Mouse (Mus musculus): ENCODE measurements around the gene Dennd2a. TPM values are rescaled to one million over a fixed set of nuclear protein-coding genes. Genes with fewer than 3 reads are reported as not detected.
"Not testable (repeated sequence)": the region's sequence is repeated elsewhere in the genome, so short reads cannot be mapped to it uniquely, and the experiment has no call there.

The Dennd2a gene
- polyA plus RNA-seq, 1 experiment from 2014 or later: 1.5 TPM

DNA sequence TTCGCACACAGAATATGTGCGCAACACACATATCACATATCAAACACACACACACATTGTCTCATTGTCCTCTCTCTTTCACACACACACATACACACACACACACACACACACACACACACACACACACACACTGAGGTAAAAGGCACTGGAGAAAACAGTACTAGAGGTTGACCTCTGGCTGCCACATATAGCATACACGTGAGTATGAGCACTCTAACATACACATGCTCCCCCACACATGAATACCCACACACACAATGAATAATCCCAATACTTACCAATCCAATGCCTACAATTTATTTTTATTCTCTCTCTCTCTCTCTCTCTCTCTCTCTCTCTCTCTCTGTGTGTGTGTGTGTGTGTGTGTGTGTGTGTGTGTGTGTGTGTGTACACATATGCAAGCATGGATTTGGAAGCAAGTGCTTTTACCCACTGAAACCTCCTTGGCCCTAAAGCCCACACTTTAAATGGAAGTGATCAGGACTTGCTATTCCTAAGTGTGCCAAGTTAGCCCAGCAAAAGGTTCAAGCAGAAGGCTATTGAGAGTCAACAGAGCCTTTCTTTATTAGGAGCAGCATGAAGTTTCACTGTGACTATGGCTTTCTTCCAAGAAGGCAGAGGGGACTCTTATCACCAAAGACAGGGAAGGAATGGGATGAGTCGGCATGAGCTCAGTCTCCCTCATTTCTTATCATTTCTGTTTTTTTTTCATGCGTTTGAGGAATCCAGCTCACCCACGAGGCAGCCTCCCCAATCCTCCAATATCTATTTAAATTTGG, 128.5 kb downstream of the Dennd2a start:
- Histone ChIP-seq H3K4me2 (peak overlapping the region; percentile 37), H3K4me1 (replicated peaks) (peaks cover 75% of the 10 kb centered on the region), H3K27me3 (no peaks in the 10 kb centered on the region), H3K9me3 (replicated peaks) (no peaks in the 10 kb centered on the region), H3K9ac (peak overlapping the region; percentile 42), H3K27ac (replicated peaks) (peak overlapping the region; percentile 93), H3K4me3 (replicated peaks) (0 out of 2 replicates have a peak overlapping the region, but pooled peaks have one; percentile 5), H3K36me3 (replicated peaks) (no peaks in the 10 kb centered on the region)
- WGBS (ENCODE audit: insufficient replicate concordance): 47% methylated on average over 6 of the region's 6 CpGs
- peak; percentile 78 for ATAC-seq (ENCODE audit: insufficient read depth)

DNA sequence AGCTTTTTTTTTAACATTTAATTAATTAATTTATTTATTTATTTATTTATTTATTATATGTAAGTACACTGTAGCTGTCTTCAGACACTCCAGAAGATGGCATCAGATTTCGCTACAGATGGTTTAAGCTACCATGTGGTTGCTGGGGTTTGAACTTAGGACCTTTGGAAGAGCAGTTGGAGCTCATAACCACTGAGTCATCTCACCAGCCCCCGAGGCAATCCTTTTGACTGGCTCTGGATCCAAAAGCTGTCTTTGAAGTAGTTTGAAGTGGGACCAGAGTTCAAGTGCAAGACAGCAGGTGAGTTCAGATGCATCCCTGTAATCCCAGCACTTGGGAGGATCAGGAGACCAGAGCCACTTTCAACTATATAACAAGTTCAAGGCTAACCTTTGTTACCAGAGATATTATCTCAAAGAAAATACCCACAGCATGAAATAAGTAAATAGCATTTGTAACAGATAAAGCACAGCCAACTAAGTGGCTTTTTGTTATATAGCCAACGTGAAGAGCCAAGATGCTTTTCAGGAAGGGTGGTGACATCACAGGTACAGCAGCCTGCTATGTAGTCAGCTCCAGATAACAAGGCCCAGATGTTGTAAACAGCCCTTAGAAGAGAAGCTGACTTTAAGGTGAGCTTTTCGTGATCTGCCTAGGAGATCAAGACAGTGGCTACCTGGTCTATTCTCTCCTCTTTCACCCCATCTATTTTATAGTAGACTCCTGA, 130.2 kb downstream of the Dennd2a start:
- H3K27ac ChIP-seq (replicated peaks): peak overlapping the region; percentile 93
- H3K4me2 ChIP-seq: peak overlapping the region; percentile 37
- no peaks in the 10 kb centered on the region for H3K27me3 ChIP-seq
- H3K4me1 ChIP-seq (replicated peaks): peaks cover 81% of the 10 kb centered on the region
- H3K9ac ChIP-seq: peak overlapping the region; percentile 48; the same call in 1 of the 2 replicates
- peak; percentile 46 for ATAC-seq (ENCODE audit: insufficient read depth)
- 55% methylated on average over 4 of the region's 4 CpGs for WGBS (ENCODE audit: insufficient replicate concordance)
- H3K9me3 ChIP-seq (replicated peaks): no peaks in the 10 kb centered on the region
- no peaks in the 10 kb centered on the region for H3K36me3 ChIP-seq (replicated peaks)
- 0 out of 2 replicates have a peak overlapping the region, but pooled peaks have one; percentile 9 for H3K4me3 ChIP-seq (replicated peaks)

DNA sequence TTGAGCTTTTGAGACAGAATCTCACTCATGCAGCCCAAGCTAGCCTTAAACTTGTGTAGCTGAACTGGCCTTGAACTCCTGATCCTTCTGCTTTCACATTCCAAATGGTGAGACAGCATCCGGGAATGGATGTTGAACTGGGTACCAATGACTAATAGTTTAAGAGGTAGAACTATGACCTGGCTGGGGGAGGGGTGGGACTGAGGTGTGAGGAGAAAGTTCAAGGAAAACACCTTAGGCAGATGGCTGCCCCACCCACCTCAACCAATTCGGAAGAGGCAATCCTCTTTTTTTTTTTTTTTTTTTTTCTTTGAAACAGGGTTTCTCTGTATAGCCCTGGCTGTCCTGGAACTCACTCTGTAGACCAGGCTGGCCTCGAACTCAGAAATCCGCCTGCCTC, 130.9 kb downstream of the Dennd2a start:
- Histone ChIP-seq H3K4me1 (replicated peaks) (peaks cover 87% of the 10 kb centered on the region), H3K27ac (replicated peaks) (peak overlapping the region; percentile 98), H3K36me3 (replicated peaks) (no peaks in the 10 kb centered on the region), H3K4me3 (replicated peaks) (no peak overlapping the region), H3K4me2 (no peak overlapping the region), H3K27me3 (peaks cover 6% of the 10 kb centered on the region), H3K9me3 (replicated peaks) (no peaks in the 10 kb centered on the region), H3K9ac (no peak overlapping the region)
- no peak for ATAC-seq (ENCODE audit: insufficient read depth)
- WGBS (ENCODE audit: insufficient replicate concordance): 67% methylated on average over 4 of the region's 4 CpGs

DNA sequence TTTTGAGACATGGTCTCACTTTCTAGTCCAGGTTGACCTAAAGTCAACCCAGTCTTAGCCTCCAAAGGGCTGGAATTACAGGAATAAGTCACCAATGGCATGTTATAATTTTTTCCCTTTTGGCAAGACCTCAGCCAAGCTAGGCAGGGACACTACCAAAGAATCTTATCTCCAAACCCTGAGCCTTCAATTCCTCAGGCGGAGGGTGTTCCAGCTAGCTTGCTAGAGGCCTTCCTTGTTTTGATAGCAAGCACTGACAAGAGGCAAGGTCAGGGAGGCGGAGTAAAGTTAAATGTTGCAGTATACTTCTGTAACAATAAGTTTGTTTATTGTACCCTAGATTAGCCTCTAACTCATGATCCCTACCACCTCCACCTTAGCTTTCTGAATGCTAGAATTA, 132.5 kb downstream of the Dennd2a start:
- peak overlapping the region; percentile 98 for H3K27ac ChIP-seq (replicated peaks)
- H3K4me1 ChIP-seq (replicated peaks): peaks cover 90% of the 10 kb centered on the region
- no peaks in the 10 kb centered on the region for H3K36me3 ChIP-seq (replicated peaks)
- H3K9ac ChIP-seq: no peak overlapping the region
- peak overlapping the region; percentile 27 for H3K4me2 ChIP-seq
- WGBS (ENCODE audit: insufficient replicate concordance): 26% methylated on average over 2 of the region's 2 CpGs
- no peaks in the 10 kb centered on the region for H3K9me3 ChIP-seq (replicated peaks)
- H3K27me3 ChIP-seq: peaks cover 13% of the 10 kb centered on the region
- no peak overlapping the region for H3K4me3 ChIP-seq (replicated peaks)
- ATAC-seq (ENCODE audit: insufficient read depth): 0 out of 2 replicates have a peak, but pooled peaks have one; percentile 15

DNA sequence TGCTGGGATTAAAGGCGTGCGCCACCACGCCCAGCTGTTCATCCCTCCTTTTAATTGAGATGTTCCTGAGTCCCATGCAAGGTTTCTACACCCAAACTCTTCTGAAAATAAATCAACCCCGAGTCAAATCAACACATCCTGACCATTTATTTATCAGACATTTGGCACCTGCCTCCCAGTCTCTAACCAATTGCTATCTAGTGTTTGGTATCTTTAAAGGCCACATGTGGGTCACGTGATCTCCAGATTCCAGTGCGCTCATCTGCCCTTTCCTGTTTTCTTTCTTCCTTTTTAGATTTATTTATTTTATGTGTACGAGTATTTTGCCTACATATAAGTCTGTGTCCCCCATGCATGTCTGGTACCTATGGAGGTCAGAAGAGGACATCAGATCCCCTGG, 134.0 kb downstream of the Dennd2a start:
- peak overlapping the region; percentile 0; the same call in 1 of the 2 replicates for H3K9ac ChIP-seq
- 45% methylated on average over 7 of the region's 7 CpGs for WGBS (ENCODE audit: insufficient replicate concordance)
- no peaks in the 10 kb centered on the region for H3K36me3 ChIP-seq (replicated peaks)
- peaks cover 82% of the 10 kb centered on the region for H3K4me1 ChIP-seq (replicated peaks)
- no peaks in the 10 kb centered on the region for H3K9me3 ChIP-seq (replicated peaks)
- ATAC-seq (ENCODE audit: insufficient read depth): peak; percentile 14
- 0 out of 2 replicates have a peak overlapping the region, but pooled peaks have one; percentile 0 for H3K4me3 ChIP-seq (replicated peaks)
- peak overlapping the region; percentile 98 for H3K27ac ChIP-seq (replicated peaks)
- peak overlapping the region; percentile 27 for H3K4me2 ChIP-seq
- peaks cover 13% of the 10 kb centered on the region for H3K27me3 ChIP-seq

DNA sequence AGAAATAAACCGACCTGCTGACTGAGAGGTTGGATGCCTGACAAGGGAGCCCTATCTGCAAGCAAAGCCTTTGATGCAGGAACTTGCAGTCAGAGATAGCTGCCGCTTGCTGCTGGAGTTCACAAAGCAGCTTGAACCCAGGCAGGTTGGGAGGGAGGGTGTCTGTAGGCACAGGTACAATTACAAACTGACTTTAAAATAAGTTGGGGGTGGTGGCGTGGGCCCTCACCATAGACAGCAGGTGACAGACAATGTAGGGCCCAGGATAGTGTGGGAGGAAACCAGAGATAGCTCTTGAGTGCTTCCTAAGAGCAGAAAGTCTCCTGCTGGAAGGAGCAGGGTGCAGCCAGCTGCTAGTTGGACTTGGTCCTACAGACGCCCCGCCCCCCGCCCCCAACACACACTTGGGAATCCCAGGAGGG, 134.5 kb downstream of the Dennd2a start:
- Histone ChIP-seq H3K4me2 (peak overlapping the region; percentile 27), H3K27ac (replicated peaks) (peak overlapping the region; percentile 98), H3K9ac (peak overlapping the region; percentile 0; the same call in 1 of the 2 replicates), H3K27me3 (peaks cover 16% of the 10 kb centered on the region), H3K36me3 (replicated peaks) (no peaks in the 10 kb centered on the region), H3K9me3 (replicated peaks) (no peaks in the 10 kb centered on the region), H3K4me1 (replicated peaks) (peaks cover 81% of the 10 kb centered on the region), H3K4me3 (replicated peaks) (0 out of 2 replicates have a peak overlapping the region, but pooled peaks have one; percentile 0)
- 42% methylated on average over 6 of the region's 6 CpGs for WGBS (ENCODE audit: insufficient replicate concordance)
- ATAC-seq (ENCODE audit: insufficient read depth): no peak

DNA sequence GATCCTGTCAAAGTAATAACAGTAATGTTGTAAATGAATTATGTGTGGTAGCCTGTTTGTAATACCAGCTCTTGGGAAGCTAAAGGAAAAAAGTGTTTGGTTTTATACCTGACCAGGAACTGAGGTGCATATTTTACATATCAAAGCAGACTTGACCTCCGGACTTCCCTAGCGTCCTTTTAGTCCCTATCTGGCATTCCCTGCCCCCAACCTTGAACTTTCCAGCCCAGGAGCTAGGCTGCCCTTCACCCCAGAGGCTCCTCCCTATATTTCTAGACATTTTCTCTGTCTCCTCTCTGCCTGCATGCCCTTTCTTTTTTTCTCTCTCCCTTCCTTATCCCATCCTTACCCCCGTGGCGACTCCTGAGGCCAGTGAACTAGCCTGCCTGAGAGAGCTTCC, 136.8 kb downstream of the Dennd2a start:
- Histone ChIP-seq H3K9ac (peak overlapping the region; percentile 98; the same call in 1 of the 2 replicates), H3K27ac (replicated peaks) (peak overlapping the region; percentile 98), H3K4me3 (replicated peaks) (peak overlapping the region; percentile 99), H3K27me3 (peaks cover 20% of the 10 kb centered on the region), H3K4me2 (peak overlapping the region; percentile 69), H3K36me3 (replicated peaks) (peaks cover 5% of the 10 kb centered on the region; the same call in 1 of the 2 replicates), H3K9me3 (replicated peaks) (no peaks in the 10 kb centered on the region), H3K4me1 (replicated peaks) (peaks cover 82% of the 10 kb centered on the region)
- 44% methylated on average over 4 of the region's 4 CpGs for WGBS (ENCODE audit: insufficient replicate concordance)
- ATAC-seq (ENCODE audit: insufficient read depth): no peak

DNA sequence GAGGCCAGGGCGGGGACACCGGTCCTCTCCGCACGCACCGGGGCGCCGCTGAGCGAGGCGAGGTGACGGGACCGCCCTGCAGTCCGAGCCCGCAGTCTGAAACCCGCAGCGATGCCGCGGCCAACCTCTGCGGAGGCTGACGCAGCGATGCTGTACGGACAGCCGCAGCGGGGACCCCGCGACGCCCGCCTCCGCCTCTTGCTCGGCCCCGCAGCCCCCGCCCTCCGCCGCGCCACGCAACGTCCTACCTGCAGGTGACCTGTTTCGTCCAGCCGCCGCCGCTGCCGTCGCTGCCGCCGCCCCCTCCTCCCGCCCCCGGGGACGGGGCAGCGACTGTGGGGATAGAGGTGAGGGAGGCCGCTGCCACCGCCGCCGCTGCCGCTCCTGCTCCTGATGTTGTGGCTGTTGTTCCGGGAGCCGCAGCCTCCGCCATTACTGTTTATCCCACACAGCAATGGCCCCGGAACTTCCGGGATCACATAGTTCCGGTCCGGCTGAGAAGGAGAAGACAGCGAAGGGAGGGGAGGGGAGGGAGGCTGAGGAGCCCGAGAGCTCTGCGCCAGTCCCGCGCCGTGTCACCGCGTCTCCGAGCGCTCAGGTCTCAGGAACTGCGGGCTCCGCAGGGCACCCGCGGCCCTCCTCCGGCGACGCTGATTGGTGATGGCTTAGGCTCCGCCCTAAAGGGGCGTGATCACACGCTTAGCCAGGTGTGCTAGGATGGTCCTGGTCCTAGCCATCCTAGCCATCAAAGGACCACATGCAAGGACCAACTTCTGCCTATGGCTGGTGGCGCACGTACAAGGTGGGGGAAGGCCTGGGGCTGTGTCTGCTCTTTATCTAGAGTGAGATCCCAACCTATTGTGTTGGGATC, 137.6 kb downstream of the Dennd2a start, which contains the start of gene Mkrn1:
Mkrn1 (minus strand) TSS at position 612 of the 871 bp plus-strand sequence.
- under 1% methylated on average over 81 of the region's 82 CpGs for WGBS (ENCODE audit: insufficient replicate concordance)
- Histone ChIP-seq H3K36me3 (replicated peaks) (peaks cover 8% of the 10 kb centered on the region), H3K4me1 (replicated peaks) (peaks cover 75% of the 10 kb centered on the region), H3K27me3 (peaks cover 20% of the 10 kb centered on the region), H3K27ac (replicated peaks) (peak within 1 kb of the TSS; percentile 98), H3K4me3 (replicated peaks) (peak within 1 kb of the TSS; percentile 99), H3K4me2 (peak within 1 kb of the TSS; percentile 69), H3K9me3 (replicated peaks) (no peaks in the 10 kb centered on the region), H3K9ac (peak within 1 kb of the TSS; percentile 98)
- peak; percentile 89 for ATAC-seq (ENCODE audit: insufficient read depth)

DNA sequence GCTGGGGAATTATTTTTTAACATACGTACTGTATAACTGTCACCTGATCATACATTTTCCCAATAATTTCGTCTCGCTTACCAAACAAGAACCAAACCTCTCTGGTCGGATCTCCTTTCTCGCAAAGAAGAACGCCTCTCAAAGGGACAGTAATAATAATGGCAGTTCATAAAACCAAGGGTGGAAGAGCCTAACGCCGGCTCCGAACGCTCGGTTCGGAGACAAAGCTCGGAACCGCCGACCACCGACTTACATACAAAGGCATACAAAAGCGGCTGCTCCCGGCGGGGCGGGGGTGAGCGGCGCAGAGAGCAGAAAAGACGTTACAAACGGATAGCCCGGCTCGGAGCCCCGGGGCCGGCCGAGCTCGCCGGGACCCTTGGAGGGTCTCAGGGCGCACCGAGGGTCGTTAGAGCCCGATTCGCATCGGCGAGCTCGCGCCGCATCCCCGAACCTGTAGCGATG, 138.2 kb downstream of the Dennd2a start:
- Histone ChIP-seq H3K4me3 (replicated peaks) (peak overlapping the region; percentile 99), H3K9me3 (replicated peaks) (no peaks in the 10 kb centered on the region), H3K27ac (replicated peaks) (peak overlapping the region; percentile 98), H3K4me1 (replicated peaks) (peaks cover 71% of the 10 kb centered on the region), H3K9ac (peak overlapping the region; percentile 98), H3K4me2 (peak overlapping the region; percentile 69), H3K27me3 (peaks cover 20% of the 10 kb centered on the region), H3K36me3 (replicated peaks) (peaks cover 12% of the 10 kb centered on the region)
- WGBS (ENCODE audit: insufficient replicate concordance): under 1% methylated on average over 43 of the region's 43 CpGs
- ATAC-seq (ENCODE audit: insufficient read depth): no peak

DNA sequence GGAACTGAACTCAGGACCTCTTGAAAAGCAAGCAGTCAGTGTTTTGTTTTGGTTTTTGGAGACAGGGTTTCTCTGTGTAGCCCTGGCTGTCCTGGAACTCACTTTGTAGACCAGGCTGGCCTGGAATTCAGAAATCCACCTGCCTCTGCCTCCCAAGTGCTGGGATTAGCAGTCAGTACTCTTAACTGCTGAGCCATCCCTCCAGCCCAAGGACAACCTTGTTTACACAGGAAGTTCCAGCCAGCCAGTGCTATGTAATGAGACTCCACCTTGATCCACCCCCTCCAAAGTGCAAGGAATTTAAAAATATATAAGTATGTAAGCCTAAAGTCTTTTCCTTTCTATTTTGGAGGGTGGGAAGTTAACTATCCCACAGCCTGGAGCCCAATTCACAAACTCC, 141.0 kb downstream of the Dennd2a start:
- not testable (repeated sequence) for ATAC-seq (ENCODE audit: insufficient read depth)
- H3K4me3 ChIP-seq (replicated peaks): peak overlapping the region; percentile 99

More for the DNA sequence above, 141.0 kb downstream of the Dennd2a start:
- H3K27ac ChIP-seq (replicated peaks): peak overlapping the region; percentile 77
- H3K9ac ChIP-seq: peak overlapping the region; percentile 46; the same call in 1 of the 2 replicates
- not testable (repeated sequence) for H3K9me3 ChIP-seq (replicated peaks)
- H3K4me1 ChIP-seq (replicated peaks): peaks cover 50% of the 10 kb centered on the region
- H3K36me3 ChIP-seq (replicated peaks): peaks cover 18% of the 10 kb centered on the region
- H3K4me2 ChIP-seq: peak overlapping the region; percentile 69
- peaks cover 13% of the 10 kb centered on the region for H3K27me3 ChIP-seq

All from liver, embryonic 15.5 days (tissue).